Mouse (Mus musculus) layer of hippocampus, postnatal 10 days (tissue): ENCODE measurements around the gene Ugt1a6b. TPM values are rescaled to one million over a fixed set of nuclear protein-coding genes. Genes with fewer than 3 reads are reported as not detected.

Experiments
- DNase-seq, 2 experiments: peaks; one replicate each; pipeline ENCODE4 v3.0.0; 2021; ENCODE audit warnings: low spot score in 2 of 2
- total RNA-seq, 2 experiments: library from RNA; stranded (reverse); gene quantifications; 2 replicates each; pipeline ENCODE4 v1.2.3; 2021

Gene Ugt1a6b
- total RNA-seq, 2 experiments from 2014 or later, result 0.42 TPM; not detected in 1

DNA sequence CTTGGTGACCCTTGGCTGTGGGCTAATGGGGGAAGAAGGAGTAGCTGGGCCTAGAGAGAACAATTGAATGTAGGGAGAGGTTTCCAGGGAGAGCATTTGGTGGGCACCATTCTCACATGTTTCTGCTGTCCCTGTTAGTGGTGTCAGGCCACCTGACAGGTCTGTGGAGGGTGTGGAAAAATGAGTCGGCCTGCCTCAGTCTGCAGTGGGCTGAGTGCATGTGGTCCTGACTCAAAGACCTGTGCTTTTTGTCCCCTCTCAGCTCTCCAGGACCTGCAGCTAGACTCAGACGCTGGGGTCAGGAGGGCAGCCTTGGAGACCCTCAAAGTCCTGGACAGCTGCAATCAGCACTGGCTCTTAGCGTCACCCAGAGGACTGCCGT is 156.6 kb downstream of the Ugt1a6b start:
- peak in 1 of 2 experiments; percentile 52 for DNase-seq

DNA sequence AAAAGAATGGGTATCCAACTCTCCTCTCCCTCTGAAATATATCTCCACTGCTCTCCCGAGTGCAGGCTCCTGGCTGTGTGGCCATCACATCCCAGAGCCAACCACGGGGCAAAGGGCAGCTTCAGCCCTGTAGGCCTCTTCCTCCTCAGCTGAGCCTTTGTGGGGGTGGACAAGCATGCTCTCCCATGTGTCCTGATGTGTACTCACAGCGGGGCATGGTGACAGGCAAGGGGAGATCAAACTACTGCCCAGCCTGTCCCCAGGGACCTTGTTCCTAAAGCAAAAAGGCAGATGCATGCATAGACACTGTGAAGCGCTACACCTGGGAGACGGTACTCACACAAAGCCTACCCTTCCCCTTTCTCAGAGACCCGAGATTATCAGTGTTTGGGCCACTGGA is 157.1 kb downstream of the Ugt1a6b start:
- DNase-seq, result peak in 1 of 2 experiments; percentile 64

DNA sequence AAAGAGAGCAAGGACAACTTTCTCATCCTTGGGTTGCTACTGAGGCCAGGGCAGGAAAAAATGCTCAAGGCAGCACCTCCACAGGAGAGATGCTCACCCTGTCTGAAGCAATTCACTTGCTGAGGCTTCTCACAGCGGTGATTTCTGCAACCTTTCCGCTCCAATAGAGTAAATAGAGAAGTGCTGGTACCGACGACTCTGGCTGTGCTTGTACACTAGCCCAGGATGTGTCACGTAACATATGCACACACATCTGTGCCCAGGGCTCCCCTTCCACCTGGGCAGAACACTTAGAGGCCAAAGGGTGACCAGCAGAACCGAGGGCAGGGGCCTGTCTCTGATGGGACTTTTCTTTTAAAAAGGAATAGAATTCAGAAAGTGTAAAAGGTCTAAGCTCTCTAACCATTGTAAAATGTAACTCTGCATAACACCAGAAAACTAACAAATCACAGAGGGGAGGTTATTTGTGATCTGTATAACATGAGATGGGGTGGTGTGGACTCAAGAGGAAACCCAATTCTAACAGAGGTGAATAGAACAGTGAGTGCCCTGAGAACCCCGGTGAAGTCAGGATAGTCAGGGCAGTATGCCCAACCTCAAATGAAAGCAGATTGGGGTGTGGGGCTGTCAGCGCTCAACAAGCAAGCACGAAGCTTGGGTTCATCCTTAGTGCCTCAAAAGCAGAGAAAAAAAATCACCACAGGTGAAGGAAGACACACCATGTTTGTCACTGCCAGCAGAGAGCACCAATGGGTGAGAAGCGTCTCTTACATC is 157.7 kb downstream of the Ugt1a6b start:
- DNase-seq, result no peak

DNA sequence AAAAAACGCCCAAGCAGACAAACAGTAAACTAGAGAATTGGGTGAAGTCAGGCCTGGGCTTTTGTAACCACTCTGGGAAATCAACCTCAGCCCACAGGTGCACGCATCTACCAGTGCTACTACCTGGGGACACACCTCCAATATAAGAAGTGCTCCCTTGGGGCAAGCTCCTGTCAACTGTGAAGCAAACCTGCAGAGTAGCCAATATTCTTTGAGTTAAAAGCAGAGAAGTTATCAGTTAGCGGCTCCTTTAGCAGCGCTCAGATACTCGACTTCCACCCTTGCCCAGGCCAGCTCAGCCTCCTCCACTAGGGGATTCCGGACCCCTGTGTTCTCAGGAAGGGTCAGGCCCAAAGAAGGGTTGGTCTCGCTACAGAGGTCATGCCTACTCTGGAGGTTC is 158.7 kb downstream of the Ugt1a6b start:
- no peak for DNase-seq

DNA sequence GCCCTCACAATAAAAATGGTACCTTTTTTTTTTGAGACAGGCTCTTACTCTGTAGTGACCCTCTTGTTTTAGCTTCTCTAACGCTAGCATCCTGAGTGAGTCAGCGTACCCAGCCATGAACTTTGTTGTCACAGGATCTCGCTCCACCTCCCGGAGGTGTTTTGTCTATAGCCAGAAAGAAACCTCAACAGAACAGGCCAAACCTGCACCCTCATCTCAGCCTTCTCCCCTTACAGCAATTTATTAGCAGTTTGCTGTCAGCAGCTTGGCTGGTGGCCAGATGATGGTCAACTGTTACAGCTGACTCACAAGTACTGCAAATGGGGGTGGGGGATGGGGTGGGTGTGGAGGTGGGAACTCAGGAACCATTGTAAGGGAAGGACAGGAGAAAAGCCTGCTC is 159.2 kb downstream of the Ugt1a6b start:
- DNase-seq, result peak; percentile 69 to 72

DNA sequence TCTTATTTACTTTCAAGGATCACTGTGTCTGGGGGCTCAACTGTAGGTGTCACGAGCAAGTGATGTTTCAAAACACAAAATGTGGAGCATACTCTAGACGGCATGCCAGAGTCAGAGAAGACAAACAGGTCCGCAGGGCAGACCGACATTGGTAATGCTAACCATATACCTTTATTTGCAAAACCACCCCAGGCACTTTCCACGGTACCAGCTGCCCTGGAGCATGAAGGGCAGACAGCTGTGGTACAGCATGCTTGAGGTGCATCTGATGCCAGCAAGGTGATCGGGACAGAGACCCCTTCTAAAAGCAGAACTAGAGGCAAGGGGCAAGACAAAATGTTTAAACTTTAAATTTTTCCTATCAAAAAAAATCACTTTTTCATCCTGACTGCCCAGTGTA is 159.9 kb downstream of the Ugt1a6b start:
- DNase-seq, result no peak

DNA sequence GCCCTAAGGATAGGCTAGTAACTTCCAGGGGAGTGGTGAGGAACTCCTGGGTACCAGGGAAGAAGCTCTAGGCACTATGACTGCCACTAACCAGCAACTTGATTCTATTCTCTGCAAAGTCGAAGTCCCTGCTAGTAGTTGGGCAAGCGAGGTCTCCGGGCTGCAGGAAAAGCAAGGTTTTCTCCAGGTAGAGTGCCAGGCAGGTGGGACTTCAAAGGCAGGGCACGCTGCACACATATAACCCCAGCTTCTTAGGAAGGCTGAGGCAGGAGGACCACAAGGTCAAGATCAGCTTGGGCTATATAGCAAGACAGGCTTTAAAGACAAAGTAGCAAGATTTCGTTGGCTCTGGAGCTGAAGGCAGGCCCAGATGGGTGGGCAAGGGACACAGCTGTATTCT is 160.7 kb downstream of the Ugt1a6b start:
- DNase-seq, result no peak

DNA sequence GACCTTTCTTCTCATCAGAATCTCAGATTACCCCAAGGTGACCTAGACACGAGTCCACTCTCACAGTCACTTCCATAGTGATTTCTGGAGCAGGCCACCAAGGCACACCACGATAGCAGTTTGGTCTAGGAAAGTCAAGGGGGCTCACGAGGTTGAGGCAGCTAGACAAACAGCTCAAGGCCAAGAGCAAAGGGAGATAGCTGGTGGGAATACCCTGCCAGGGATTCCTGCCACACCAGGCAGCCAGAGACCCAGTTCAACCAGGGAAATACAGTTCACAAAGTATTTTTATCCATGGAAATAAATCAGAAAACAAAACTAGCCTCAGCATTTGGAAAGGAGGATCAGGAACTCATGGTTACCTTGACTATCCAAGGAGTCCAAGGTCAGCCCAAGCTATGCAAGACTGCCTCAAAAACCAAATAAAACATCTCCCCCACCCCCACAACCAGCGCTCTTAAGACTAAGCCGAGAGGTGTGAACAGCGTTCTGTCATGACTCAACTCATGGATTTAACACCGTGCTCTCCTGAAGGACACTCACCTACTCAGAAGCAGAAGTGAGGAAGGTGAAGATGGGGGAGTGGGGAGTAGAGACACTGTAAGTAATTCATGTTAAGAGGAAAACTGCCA is 161.3 kb downstream of the Ugt1a6b start:
- DNase-seq, result no peak

DNA sequence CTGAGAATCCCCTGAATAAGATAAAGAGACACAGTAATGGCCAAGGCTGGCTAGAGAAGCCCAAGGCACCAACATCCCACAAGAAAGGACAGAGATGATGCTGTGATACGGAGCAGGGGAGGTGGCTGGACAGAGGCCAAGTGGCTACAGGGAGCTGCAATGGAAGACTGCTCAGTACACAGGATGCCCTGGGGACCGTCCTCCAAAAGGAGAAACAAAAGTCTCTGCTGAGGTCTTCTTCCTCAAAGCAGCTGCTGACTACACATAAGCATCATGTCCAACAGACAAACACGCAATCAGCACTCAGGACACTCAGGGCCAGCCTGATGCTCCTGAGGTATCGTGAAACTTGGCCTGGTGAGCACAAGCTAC is 161.8 kb downstream of the Ugt1a6b start:
- DNase-seq, result no peak

DNA sequence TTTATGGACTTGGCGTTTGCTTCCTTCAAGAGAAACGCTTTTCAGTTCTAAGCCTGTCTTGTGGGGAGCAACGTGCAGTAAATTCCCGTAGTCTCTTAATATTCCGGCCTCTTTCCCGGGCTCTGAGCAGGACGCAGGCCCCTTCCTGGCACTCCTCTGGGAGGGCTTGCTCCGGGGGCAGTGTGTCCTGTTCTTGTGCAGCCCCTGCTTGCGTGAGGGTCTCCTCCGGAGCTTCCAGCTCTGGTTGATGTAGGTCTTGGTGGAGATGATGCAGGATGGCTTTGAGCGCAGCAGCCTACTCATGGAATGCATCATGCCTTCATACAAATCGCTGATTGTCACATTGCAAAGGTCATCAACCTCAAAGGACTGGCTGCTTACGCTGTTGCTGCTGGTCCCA is 163.1 kb downstream of the Ugt1a6b start:
- no peak for DNase-seq

DNA sequence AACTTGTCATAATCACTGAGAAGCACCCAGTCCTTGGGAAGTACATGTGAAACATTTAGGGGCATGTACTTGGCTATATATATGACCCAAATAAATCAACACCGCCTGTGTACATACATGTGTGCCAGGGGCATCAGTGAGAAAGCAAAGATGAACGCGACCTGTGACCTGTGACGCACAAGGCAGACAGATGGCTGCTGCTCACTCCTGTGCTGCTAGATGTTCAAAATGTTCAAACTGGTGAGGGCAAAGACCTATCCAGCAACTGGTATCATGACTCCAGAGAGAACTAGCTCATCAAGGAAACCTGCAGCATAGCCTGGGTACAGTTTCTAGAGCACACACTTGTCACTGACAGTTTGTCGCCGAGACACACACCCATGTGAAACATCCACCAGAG is 164.4 kb downstream of the Ugt1a6b start:
- no peak for DNase-seq

DNA sequence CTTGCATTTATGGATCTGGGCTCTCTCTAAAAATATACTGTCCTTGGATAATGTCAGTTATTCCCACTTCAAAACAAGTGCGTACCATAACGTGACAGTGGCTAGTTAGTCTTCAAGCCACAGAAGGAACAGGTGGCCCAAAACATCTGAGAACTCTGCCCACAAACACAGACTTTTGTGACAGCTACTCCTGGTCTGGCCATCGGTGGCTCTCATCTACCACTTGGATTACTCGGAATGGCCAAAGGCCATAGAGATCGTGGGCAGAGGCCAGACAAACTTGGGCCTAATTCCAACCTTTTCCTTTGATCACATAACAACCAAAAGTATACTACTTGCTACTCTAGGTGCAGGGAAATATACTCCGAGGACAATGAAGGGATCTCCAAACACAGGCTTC is 165.0 kb downstream of the Ugt1a6b start:
- DNase-seq, result no peak

Other genes with a start within 250 kb of the Ugt1a6b start
- 100 to 1,000 TPM; 119 to 134 TPM for gene Dgkd, start 250.0 kb upstream of the Ugt1a6b start, total RNA-seq
- 10 to 100 TPM; 23.0 to 24.6 TPM for gene Usp40, start 94.7 kb upstream of the Ugt1a6b start, total RNA-seq
- not detected for gene Ugt1a10, start 47.9 kb upstream of the Ugt1a6b start, total RNA-seq
- gene Ugt1a9, start 32.5 kb upstream of the Ugt1a6b start, total RNA-seq, result not detected
- gene Ugt1a8, start 15.4 kb upstream of the Ugt1a6b start, total RNA-seq, result not detected
- 1 to 10 TPM; 1.3 TPM for gene Ugt1a7c, start 8.2 kb upstream of the Ugt1a6b start, total RNA-seq
- under 1 TPM in 1 of 2 experiments, not detected in 1; 0.46 TPM for gene Ugt1a6a, start 31.6 kb downstream of the Ugt1a6b start, total RNA-seq
- not detected for gene Ugt1a5, start 62.8 kb downstream of the Ugt1a6b start, total RNA-seq
- not detected for gene Ugt1a2, start 97.3 kb downstream of the Ugt1a6b start, total RNA-seq
- 1 to 10 TPM; 3.2 to 5.4 TPM for gene Dnajb3, start 102.5 kb downstream of the Ugt1a6b start, total RNA-seq
- not detected for gene Ugt1a1, start 108.7 kb downstream of the Ugt1a6b start, total RNA-seq
- under 1 TPM; 0.07 to 0.87 TPM for gene Mroh2a, start 123.7 kb downstream of the Ugt1a6b start, total RNA-seq
- gene Hjurp, start 174.4 kb downstream of the Ugt1a6b start, total RNA-seq, result 10 to 100 TPM; 44.8 to 49.1 TPM
- under 1 TPM; 0.51 to 0.71 TPM for gene Trpm8, start 174.4 kb downstream of the Ugt1a6b start, total RNA-seq